Mouse (Mus musculus) kidney, adult 2 months (tissue): Measurements from ENCODE around the gene Olfr1254.

Experiments used
- CTCF ChIP-seq: fragments of 200-500 bp; conservative IDR thresholded peaks from 2 replicates; pipeline ENCODE4 v1.5.1; 2011; ENCODE audit warnings: low read depth, mild to moderate bottlenecking, control low read depth, low read length, moderate library complexity, mixed read lengths; ENCODE audit not compliant: insufficient read depth, insufficient read length
- POLR2A ChIP-seq: fragments of 200-500 bp; IDR thresholded peaks from one replicate; pipeline ENCODE4 v1.6.1; 2011; ENCODE audit warnings: low read depth, low read length, control low read depth

- TF ChIP-seq POLR2A = no peak
- TF ChIP-seq CTCF = no peak
These were observed at the start of gene Olfr1254 for GRCm38 (mm10) chr2:89793519-89793918.
